Mouse (Mus musculus) testis, postnatal 14 days (tissue): ENCODE data around the gene Gm4301.
A peak's percentile ranks its signal among the peaks of the same experiment; 100 is the strongest.
"Not testable (repeated sequence)": the region's sequence is repeated elsewhere in the genome, so short reads cannot be mapped to it uniquely, and the experiment has no call there.

Experiments used
- DNase-seq: peaks from one replicate; pipeline ENCODE4 v3.0.0; 2021; ENCODE audit warnings: low spot score

Gm4301 gene

DNA sequence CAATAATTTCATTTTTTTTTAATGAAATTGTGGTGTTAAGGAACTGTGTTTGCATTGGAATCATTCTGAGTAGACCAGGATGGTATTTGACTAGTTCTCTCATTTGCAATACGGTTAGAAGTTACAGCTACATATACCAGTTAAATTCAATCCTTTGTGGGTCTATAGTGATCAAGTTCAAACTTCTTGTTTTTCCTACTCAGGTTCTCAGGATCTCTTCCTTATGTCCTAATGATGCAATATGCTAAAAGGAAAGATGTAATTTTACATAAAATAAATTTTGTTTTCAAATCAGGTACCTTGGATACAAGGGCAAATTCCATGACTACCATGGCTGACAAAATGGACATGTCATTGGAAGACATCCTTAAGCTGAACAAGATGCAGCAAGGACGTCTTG lies at the start of gene Gm4301:
TSS of gene Gm4301 (plus strand) at position 301 of the 400 bp plus-strand sequence.
- DNase-seq, result not testable (repeated sequence)

DNA sequence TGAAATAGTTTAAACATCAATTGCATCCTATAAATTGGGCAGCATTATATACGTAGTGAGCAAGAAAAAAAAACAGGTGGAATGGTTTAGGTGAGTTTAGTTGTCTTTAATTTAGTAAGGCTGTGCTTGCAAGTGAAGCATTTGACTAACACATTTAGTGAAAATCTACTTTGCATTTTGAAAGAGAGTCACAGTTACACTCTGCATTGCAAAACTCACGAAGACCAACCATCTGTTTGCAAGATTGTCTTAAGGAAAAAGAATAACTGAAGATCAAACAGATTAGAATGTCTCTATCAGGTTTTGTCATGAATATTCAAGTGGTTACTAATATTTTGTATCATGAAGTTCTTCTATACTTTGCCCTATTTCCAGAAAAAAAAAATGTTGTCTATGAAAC lies 39.4 kb upstream of the Gm4301 start:
- DNase-seq, result no peak

DNA sequence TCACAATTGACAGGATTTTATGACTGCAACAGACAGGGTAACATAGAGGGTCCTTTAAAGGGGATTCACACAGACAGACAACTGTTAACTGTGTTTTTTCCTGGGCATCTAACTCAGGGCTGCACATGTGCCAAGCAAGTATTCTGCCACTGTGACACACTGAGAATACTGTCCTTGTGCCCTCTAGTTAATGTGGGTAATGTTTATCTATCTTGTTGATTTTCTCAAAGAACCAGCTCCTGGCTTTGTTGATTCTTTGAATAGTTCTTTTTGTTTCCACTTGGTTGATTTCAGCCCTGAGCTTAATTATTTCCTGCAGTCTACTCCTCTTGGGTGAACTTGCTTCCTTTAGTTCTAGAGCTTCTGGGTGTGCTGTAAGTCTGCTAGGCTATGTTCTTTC lies 35.4 kb upstream of the Gm4301 start:
- not testable (repeated sequence) for DNase-seq

DNA sequence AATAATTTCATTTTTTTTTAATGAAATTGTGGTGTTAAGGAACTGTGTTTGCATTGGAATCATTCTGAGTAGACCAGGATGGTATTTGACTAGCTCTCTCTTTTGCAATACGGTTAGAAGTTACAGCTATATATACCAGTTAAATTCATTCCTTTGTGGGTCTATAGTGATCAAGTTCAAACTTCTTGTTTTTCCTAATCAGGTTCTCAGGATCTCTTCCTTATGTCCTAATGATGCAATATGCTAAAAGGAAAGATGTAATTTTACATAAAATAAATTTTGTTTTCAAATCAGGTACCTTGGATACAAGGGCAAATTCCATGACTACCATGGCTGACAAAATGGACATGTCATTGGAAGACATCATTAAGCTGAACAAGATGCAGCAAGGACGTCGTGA lies 5.1 kb downstream of the Gm4301 start, which contains the start of gene Gm4302:
TSS of gene Gm4302 (plus strand) at position 301 of the 400 bp plus-strand sequence.
- not testable (repeated sequence) for DNase-seq

DNA sequence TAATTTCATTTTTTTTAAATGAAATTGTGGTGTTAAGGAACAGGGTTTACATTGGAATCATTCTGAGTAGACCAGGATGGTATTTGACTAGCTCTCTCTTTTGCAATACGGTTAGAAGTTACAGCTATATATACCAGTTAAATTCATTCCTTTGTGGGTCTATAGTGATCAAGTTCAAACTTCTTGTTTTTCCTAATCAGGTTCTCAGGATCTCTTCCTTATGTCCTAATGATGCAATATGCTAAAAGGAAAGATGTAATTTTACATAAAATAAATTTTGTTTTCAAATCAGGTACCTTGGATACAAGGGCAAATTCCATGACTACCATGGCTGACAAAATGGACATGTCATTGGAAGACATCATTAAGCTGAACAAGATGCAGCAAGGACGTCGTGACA lies 10.2 kb downstream of the Gm4301 start, which contains the start of gene Gm4303:
TSS of gene Gm4303 (plus strand) at position 301 of the 400 bp plus-strand sequence.
- DNase-seq, result not testable (repeated sequence)

DNA sequence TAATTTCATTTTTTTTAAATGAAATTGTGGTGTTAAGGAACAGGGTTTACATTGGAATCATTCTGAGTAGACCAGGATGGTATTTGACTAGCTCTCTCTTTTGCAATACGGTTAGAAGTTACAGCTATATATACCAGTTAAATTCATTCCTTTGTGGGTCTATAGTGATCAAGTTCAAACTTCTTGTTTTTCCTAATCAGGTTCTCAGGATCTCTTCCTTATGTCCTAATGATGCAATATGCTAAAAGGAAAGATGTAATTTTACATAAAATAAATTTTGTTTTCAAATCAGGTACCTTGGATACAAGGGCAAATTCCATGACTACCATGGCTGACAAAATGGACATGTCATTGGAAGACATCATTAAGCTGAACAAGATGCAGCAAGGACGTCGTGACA lies 15.3 kb downstream of the Gm4301 start, which contains the start of gene Gm4305:
TSS of gene Gm4305 (plus strand) at position 301 of the 400 bp plus-strand sequence.
- DNase-seq, result not testable (repeated sequence)

DNA sequence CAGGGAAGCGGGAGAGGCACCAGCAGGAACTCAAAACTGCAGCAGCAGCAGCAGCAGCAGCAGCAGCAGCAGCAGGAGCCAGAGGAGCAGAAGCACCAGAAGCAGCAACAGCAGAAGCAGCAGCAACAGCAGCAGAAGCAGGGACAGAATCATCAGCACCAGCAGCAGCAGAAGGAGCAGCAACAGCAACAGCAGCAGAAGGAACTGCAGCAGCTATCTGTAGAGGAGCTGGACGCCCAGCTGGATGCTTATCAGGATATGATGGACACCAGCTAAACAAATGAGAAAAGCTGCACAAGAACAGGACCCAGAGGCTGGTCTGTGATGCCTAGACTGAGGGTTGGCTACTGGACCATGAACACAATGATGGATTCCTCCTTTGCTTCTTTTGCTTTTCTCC lies 21.4 kb downstream of the Gm4301 start:
- peak; percentile 10 for DNase-seq

DNA sequence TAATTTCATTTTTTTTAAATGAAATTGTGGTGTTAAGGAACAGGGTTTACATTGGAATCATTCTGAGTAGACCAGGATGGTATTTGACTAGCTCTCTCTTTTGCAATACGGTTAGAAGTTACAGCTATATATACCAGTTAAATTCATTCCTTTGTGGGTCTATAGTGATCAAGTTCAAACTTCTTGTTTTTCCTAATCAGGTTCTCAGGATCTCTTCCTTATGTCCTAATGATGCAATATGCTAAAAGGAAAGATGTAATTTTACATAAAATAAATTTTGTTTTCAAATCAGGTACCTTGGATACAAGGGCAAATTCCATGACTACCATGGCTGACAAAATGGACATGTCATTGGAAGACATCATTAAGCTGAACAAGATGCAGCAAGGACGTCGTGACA lies 25.6 kb downstream of the Gm4301 start, which contains the start of gene Gm4307:
TSS of gene Gm4307 (plus strand) at position 301 of the 400 bp plus-strand sequence.
- DNase-seq, result not testable (repeated sequence)

DNA sequence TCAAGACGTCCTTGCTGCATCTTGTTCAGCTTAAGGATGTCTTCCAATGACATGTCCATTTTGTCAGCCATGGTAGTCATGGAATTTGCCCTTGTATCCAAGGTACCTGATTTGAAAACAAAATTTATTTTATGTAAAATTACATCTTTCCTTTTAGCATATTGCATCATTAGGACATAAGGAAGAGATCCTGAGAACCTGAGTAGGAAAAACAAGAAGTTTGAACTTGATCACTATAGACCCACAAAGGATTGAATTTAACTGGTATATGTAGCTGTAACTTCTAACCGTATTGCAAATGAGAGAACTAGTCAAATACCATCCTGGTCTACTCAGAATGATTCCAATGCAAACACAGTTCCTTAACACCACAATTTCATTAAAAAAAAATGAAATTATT lies 47.0 kb downstream of the Gm4301 start, which contains the start of gene Gm4312:
TSS of gene Gm4312 (minus strand) at position 101 of the 400 bp plus-strand sequence.
- not testable (repeated sequence) for DNase-seq
